Mouse (Mus musculus) E14TG2a.4 (cell line): Measurements from ENCODE around the gene Pofut2.

Source experiments
- H3K27me3 ChIP-seq: 2 replicates; pipeline ENCODE4 v1.6.1; 2014; ENCODE audit warnings: low read length, control low read depth; ENCODE audit not compliant: insufficient read depth
- H3K36me3 ChIP-seq: 2 replicates; pipeline ENCODE4 v1.6.1; 2014; ENCODE audit warnings: low read length, control low read depth; ENCODE audit not compliant: insufficient read depth
- H3K4me1 ChIP-seq: replicated peaks from 2 replicates; pipeline ENCODE4 v1.6.1; 2014; ENCODE audit warnings: low read depth, low read length, control low read depth
- H3K4me3 ChIP-seq: replicated peaks from 2 replicates; pipeline ENCODE4 v1.5.1; 2014; ENCODE audit warnings: mild to moderate bottlenecking, low read length
- H3K9me3 ChIP-seq: 2 replicates; pipeline ENCODE4 v1.6.1; 2014; ENCODE audit warnings: low read length, control low read depth
- CTCF ChIP-seq: conservative IDR thresholded peaks from 2 replicates; pipeline ENCODE4 v1.5.1; 2014; ENCODE audit warnings: low read length
- NANOG ChIP-seq: IDR thresholded peaks from 2 replicates; pipeline ENCODE4 v1.6.1; 2014; ENCODE audit warnings: borderline replicate concordance, low read length, mixed read lengths
- POU5F1 ChIP-seq: IDR thresholded peaks from 2 replicates; pipeline ENCODE4 v1.6.1; 2014; ENCODE audit warnings: low read length, borderline replicate concordance

Pofut2 gene

DNA sequence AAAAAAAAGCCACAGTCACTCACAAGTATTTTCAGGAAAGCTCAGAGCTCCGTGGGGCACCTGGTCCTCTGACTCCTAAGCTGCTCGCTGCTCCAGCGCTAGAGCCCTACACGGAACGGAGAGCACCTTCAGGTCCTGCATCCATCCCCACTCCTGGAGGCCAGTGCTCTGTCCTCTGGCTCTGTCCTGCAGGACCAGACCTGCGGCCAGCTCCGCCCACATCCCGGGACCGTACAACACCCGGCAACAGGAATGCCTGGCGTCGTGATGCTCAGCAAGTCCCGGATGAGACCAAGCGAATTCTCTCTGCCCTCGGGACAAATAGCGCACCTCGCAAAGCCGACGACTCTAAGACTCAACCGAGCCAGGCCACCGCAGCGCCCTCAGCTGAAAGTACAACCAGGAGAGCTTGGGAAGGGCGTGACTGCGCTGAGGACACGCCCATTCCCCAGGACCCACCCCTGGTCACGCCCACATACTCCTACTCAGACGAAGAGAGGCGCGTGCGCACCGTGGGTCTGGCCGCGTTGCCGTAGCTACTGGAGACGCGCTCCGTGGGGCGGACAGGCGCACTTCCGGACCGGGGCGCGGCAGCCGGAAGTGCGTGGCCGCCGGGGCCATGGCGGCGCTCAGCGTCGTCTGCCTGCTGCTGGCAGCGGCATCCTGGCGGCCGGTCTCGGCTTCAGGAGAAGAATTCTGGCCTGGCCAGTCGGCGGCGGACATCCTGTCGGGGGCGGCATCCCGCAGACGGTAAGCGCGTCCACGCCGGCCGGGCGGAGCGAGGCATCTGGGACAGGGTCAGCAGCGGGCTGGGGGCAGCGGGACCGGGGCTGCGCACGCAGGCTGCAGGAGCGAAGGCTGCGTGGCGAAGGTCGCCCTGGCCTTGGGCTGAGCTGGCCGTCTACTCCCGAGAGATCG lies at the start of gene Pofut2:
Gene Pofut2, plus strand, starts transcription at position 515 of the 918 bp plus-strand sequence.
- peaks cover 11% of the 10 kb centered on the region; the same call in 1 of the 2 replicates for H3K27me3 ChIP-seq
- no peaks in the 10 kb centered on the region for H3K9me3 ChIP-seq
- H3K4me3 ChIP-seq, result peak within 1 kb of the TSS; percentile 99
- peaks cover 65% of the 10 kb centered on the region for H3K4me1 ChIP-seq
- TF ChIP-seq CTCF (no peak), NANOG (no peak), POU5F1 (no peak)
- H3K36me3 ChIP-seq, result peaks cover 37% of the 10 kb centered on the region

DNA sequence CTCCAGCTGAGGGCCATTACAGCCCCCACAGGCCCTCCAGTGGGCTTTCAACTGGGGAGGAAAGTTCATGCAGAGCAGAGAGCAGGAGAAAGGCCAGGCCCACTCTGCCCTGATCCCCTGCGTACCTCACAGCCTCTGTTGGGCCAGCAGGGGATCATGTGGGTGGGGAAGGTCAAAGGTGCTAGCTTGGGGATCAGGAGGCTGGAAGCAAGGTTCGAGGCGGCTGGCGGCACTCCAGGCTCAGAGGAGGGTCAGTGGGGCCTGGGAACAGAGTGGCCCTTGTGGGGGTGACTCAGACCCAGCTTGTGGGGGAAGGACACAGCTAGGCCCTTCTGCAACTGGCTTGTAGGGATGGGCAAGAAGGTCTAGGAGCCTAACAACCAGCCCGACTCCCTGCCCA lies 49.8 kb upstream of the Pofut2 start:
- H3K4me1 ChIP-seq, result peaks cover 68% of the 10 kb centered on the region
- H3K27me3 ChIP-seq, result peaks cover 4% of the 10 kb centered on the region; the same call in 1 of the 2 replicates
- peaks cover 8% of the 10 kb centered on the region for H3K9me3 ChIP-seq
- TF ChIP-seq POU5F1, result no peak
- TF ChIP-seq NANOG, result no peak
- TF ChIP-seq CTCF, result no peak
- H3K36me3 ChIP-seq, result no peaks in the 10 kb centered on the region
- peak overlapping the region; percentile 33 for H3K4me3 ChIP-seq

DNA sequence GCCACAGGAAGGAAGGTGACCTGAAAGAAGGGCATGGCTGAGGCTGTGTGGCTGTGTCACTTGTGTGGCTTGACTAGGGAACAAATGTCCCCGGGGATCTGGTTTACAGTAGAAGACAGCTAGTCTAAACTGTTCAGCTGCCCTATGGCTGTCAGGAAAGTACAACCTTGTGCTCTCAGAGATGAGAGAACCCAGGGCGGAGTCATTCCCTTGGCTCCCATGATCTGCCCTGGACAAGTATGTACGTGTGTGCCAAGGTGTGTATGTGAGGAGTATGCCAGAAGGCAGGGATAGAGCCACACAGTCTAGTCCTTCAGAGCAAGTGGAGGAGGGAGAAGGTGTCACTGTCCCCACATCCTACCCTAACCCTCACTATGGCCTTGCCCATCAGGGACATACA lies 48.4 kb upstream of the Pofut2 start:
- peaks cover 8% of the 10 kb centered on the region for H3K9me3 ChIP-seq
- H3K4me3 ChIP-seq, result no peak overlapping the region

DNA sequence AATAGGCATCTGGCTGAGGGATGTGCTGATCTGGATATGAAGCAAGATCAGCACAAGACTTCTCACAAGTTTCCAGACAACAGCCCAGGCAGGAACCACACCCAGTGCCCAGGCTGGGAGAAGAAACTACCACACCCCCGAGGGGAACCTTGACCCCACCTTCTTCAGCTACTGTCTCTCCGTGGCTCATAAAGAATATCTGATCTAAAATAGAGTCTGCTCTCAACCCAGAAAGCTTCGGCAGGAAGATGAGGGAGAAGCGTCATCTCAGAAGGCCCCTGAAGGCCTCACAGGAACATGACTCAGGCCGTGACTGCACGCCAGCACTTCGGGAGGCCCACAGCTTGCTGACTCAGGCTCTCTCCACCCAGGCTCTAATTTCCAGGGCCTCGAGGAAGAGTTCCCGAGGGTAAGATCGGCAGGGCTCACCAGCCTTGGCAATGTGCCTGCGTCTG lies 47.9 kb upstream of the Pofut2 start:
- peaks cover 69% of the 10 kb centered on the region for H3K4me1 ChIP-seq
- peaks cover 8% of the 10 kb centered on the region for H3K9me3 ChIP-seq
- H3K4me3 ChIP-seq, result peak overlapping the region; percentile 1; the same call in 1 of the 2 replicates
- H3K36me3 ChIP-seq, result no peaks in the 10 kb centered on the region
- H3K27me3 ChIP-seq, result peaks cover 4% of the 10 kb centered on the region; the same call in 1 of the 2 replicates
- TF ChIP-seq NANOG, result no peak

More for the DNA sequence above, 48.4 kb upstream of the Pofut2 start:
- no peak for TF ChIP-seq NANOG
- TF ChIP-seq CTCF, result no peak
- no peak for TF ChIP-seq POU5F1
- Histone ChIP-seq H3K27me3 (peaks cover 4% of the 10 kb centered on the region; the same call in 1 of the 2 replicates), H3K4me1 (peaks cover 69% of the 10 kb centered on the region), H3K36me3 (no peaks in the 10 kb centered on the region)

DNA sequence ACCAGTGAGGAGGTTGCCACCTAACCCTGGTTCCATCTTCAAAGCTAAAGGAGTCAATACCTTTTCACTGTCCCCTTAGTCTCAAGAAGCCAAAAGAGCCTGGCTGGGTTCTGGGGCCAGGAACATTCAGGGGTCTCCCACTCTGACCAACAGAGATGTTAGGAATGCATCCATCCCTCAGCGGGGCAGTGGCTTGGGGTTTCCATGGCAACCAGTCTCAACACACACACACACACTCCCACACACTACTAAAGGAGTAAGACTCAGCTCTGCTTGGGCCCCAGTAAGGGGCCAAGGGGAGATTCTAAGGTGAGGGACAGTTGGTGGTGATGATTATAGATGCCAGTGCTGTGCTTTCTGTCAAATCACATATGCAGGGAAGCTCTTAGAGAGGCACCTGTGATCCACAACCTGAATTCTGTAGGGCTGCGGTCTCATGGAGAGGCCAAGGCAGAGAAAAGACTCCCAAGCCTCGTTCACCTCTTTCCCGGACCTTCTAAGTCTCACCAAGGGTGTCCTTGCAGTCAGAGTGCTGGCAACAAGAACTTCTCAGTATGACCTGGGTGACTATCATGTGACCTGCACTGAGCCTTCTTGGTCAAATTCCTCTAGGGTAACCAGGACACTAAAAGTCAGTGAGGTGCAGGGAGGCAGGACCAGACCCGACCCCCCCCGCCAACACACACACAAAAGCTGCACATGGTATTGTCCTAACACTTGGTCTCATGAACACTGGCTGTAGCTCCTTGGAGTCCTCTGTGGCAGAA lies 46.5 kb upstream of the Pofut2 start:
- Histone ChIP-seq H3K4me3 (no peak overlapping the region), H3K9me3 (peaks cover 8% of the 10 kb centered on the region), H3K36me3 (no peaks in the 10 kb centered on the region), H3K27me3 (peaks cover 7% of the 10 kb centered on the region; the same call in 1 of the 2 replicates), H3K4me1 (peaks cover 69% of the 10 kb centered on the region)
- TF ChIP-seq NANOG (no peak), CTCF (no peak), POU5F1 (no peak)

DNA sequence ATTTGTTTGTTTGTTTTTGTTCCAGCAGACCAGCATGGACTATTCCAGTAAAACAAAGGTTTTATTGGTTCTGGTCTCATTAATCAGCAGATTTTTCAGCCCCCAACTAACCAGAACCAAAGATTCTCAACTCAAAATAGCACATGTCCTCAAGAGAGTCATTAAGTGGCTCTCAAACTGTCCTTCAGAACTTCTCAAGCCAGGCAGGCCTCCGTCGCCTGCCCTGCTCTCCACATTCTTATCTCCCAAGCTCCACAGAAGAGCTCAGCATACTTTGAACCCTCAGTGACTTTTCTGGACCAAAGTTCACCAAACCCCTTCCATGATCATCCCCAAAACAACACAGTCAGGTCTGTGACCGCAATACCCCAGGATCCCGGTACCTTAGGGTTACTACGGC lies 45.5 kb upstream of the Pofut2 start:
- peaks cover 8% of the 10 kb centered on the region for H3K9me3 ChIP-seq
- H3K4me1 ChIP-seq, result peaks cover 78% of the 10 kb centered on the region
- H3K36me3 ChIP-seq, result no peaks in the 10 kb centered on the region
- H3K27me3 ChIP-seq, result peaks cover 7% of the 10 kb centered on the region; the same call in 1 of the 2 replicates
- TF ChIP-seq NANOG (no peak), CTCF (no peak), POU5F1 (no peak)
- no peak overlapping the region for H3K4me3 ChIP-seq

DNA sequence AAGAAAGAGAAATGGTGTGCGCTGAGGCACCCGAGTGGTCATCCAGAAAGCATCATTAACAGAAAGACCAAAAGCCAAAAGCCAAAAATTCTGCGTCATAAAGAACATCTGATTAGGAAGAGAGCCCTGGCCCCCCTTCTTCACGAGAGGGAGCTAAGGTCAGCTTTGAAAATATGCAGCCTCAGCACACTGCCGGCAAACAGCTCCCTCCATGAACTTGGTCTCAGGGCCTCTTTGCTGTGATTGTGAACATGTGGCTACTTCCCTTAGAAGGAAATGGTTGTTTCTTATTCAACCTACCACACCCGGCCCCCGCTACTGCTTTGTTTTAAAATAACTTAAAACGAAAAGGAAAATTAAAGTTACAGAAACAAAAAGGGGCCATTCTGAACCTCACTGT lies 44.4 kb upstream of the Pofut2 start:
- Histone ChIP-seq H3K27me3 (peaks cover 7% of the 10 kb centered on the region; the same call in 1 of the 2 replicates), H3K4me1 (peaks cover 67% of the 10 kb centered on the region), H3K36me3 (no peaks in the 10 kb centered on the region), H3K9me3 (peaks cover 8% of the 10 kb centered on the region), H3K4me3 (no peak overlapping the region)
- TF ChIP-seq CTCF (no peak), NANOG (no peak), POU5F1 (no peak)

DNA sequence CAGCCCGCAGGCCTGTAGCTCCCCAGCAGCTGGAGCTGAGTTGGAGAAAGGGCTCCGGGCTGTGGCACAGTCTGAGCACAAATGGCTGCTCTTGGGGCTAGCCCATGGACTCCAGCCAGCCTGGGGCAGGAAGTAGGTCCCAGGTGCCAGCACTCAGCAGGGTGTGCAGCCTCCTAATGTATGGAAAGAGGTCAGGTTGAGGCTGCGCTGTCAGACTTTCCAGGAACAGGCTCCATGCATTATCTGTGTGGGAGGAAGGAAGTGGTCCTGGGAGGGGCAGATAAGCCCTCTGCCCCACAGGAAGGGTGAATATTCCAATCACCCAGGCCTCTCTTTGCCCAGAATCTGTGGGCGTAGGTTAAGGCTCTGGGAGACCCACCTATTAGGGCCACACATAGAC lies 43.4 kb upstream of the Pofut2 start:
- H3K9me3 ChIP-seq, result peaks cover 5% of the 10 kb centered on the region
- TF ChIP-seq CTCF (no peak), NANOG (no peak), POU5F1 (no peak)
- peaks cover 11% of the 10 kb centered on the region; the same call in 1 of the 2 replicates for H3K27me3 ChIP-seq
- H3K4me1 ChIP-seq, result peaks cover 65% of the 10 kb centered on the region
- H3K4me3 ChIP-seq, result 0 out of 2 replicates have a peak overlapping the region, but pooled peaks have one; percentile 2
- H3K36me3 ChIP-seq, result no peaks in the 10 kb centered on the region
